Mouse (Mus musculus) inflammation-experienced regulatory T-cells, adult 6 months (primary cell): Measurements from ENCODE around the gene Olfr1085. TPM values are rescaled to one million over a fixed set of nuclear protein-coding genes. Genes with fewer than 3 reads are reported as not detected.
"Not testable (repeated sequence)": the region's sequence is repeated elsewhere in the genome, so short reads cannot be mapped to it uniquely, and the experiment has no call there.

Source experiments
- ATAC-seq: one replicate; pipeline ENCODE4 v1.8.0; 2017
- polyA plus RNA-seq, 3 experiments: library from polyadenylated mRNA; unstranded; fragments of 100-300 nt; shearing (Covaris generic); gene quantifications; one replicate each; pipeline ENCODE4 v1.2.1; 2017

Olfr1085 gene
- polyA plus RNA-seq = not detected

DNA sequence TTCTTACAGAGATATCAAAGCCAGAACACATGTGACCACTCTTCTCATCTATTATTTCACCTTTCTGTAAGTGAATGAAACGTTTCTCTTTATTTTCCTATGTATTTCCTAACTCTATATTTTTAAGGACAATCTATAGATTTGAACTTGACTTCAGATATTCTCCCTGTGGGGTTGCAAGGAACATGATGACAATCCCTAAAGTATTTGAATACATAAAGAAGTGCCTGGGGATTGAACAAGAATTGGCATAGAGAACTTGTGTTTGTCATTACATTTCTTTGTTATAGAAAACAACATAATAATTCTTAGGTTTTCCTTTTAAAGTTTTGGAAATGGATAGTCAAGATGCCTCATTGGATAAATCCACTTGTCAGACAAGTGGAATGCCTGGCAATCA lies at the start of gene Olfr1085:
Gene Olfr1085 (minus strand): TSS at position 101 of the 400 bp plus-strand sequence.
- no peak for ATAC-seq

DNA sequence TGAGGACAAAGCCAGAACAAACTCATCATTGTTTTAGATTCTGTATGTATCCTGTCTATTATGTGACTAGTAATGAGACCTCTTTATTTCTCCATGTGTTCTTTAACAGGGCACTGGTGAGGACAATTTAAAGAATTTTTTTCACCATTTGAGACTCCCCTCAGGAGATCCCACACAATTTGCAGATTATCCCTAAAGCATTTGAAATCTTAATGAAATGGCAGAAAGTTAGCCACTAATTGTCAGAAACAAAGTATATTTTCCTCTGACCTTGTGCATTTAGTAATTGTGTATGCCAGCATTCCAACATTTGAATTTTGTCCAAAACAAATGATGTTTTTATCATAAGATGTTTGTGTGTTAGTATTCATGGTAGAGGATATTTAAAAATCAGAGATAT lies 36.5 kb upstream of the Olfr1085 start, which contains the start of gene Olfr1087:
Gene Olfr1087 (minus strand): TSS at position 101 of the 400 bp plus-strand sequence.
- no peak for ATAC-seq

- no peak for ATAC-seq
These were observed 18.2 kb upstream of the Olfr1085 start, which contains the start of gene Olfr1086 for GRCm38 (mm10) chr2:86679992-86680391. Gene Olfr1086 (minus strand): TSS chr2:86680092.

DNA sequence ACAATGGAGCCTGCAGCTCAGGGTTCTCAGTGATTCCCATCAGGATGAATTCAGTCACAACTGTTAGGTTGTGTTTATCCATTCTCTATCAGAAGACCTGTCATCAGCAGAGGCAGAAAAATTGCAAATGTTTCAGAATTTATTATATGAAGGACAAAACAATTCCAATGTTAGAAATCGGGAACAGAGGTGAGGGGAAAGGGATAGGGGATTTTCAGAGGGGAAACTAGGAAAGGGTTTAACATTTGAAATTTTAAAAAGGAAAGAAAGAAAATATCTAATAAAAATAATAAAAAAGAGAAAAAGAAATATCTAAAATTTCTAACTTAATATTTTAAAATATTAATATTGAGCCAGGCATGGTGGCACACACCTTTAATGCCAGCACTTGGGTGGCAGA lies 22.2 kb downstream of the Olfr1085 start, which contains the start of gene Olfr1084:
Gene Olfr1084 (minus strand): TSS at position 101 of the 400 bp plus-strand sequence.
- not testable (repeated sequence) for ATAC-seq

Other genes with a start within 250 kb of the Olfr1085 start
- gene Olfr1061, start 248.0 kb downstream of the Olfr1085 start, polyA plus RNA-seq = not detected
- not detected for gene Olfr1062, start 235.3 kb downstream of the Olfr1085 start, polyA plus RNA-seq
- gene Olfr1065, start 211.4 kb downstream of the Olfr1085 start, polyA plus RNA-seq = not detected
- not detected for gene Olfr1066, start 205.8 kb downstream of the Olfr1085 start, polyA plus RNA-seq
- not detected for gene Olfr228, start 174.6 kb downstream of the Olfr1085 start, polyA plus RNA-seq
- gene Olfr1076, start 153.6 kb downstream of the Olfr1085 start, polyA plus RNA-seq = not detected
- not detected for gene Olfr1079, start 119.5 kb downstream of the Olfr1085 start, polyA plus RNA-seq
- gene Olfr1080, start 103.8 kb downstream of the Olfr1085 start, polyA plus RNA-seq = not detected
- not detected for gene Olfr1082, start 63.1 kb downstream of the Olfr1085 start, polyA plus RNA-seq
- not detected for gene Olfr1084, start 22.3 kb downstream of the Olfr1085 start, polyA plus RNA-seq
- not detected for gene Olfr1086, start 18.1 kb upstream of the Olfr1085 start, polyA plus RNA-seq
- gene Olfr1087, start 36.4 kb upstream of the Olfr1085 start, polyA plus RNA-seq = not detected
- not detected for gene Olfr1089, start 71.7 kb upstream of the Olfr1085 start, polyA plus RNA-seq
- not detected for gene Olfr1090, start 97.0 kb upstream of the Olfr1085 start, polyA plus RNA-seq
- gene Olfr1093, start 120.5 kb upstream of the Olfr1085 start, polyA plus RNA-seq = not detected
- gene Olfr141, start 148.0 kb upstream of the Olfr1085 start, polyA plus RNA-seq = not detected
- gene Olfr1094, start 162.6 kb upstream of the Olfr1085 start, polyA plus RNA-seq = not detected
- not detected for gene Olfr1095, start 189.7 kb upstream of the Olfr1085 start, polyA plus RNA-seq
- not detected for gene Gm13723, start 212.8 kb upstream of the Olfr1085 start, polyA plus RNA-seq
- gene Olfr1097, start 230.2 kb upstream of the Olfr1085 start, polyA plus RNA-seq = not detected